Mouse (Mus musculus): Measurements from ENCODE around the gene Foxred2.
A peak's percentile ranks its signal among the peaks of the same experiment; 100 is the strongest.

GRCm38 (mm10) chr15:77920511-77921462 lies 35.7 kb downstream of the Foxred2 start:
- TF ChIP-seq POLR2A (IDR thresholded peaks at IDR 0.05; ENCODE audit: borderline replicate concordance, extremely low read depth, insufficient read depth, insufficient read length, poor library complexity, severe bottlenecking) (no peak), CTCF (IDR thresholded peaks at IDR 0.05; ENCODE audit: borderline replicate concordance, extremely low read depth, insufficient read depth, insufficient read length) (peak; percentile 43; the same call in 1 of the 2 replicates)

All from brain, embryonic 14.5 days (tissue).